Mouse (Mus musculus) ovary, postnatal 36 days (tissue): ENCODE measurements around the gene Fgfr2.

ENCODE experiments used
- DNase-seq: peaks from one replicate; pipeline ENCODE4 v3.0.0; 2022; ENCODE audit warnings: low spot score, mixed read lengths

Gene Fgfr2

DNA sequence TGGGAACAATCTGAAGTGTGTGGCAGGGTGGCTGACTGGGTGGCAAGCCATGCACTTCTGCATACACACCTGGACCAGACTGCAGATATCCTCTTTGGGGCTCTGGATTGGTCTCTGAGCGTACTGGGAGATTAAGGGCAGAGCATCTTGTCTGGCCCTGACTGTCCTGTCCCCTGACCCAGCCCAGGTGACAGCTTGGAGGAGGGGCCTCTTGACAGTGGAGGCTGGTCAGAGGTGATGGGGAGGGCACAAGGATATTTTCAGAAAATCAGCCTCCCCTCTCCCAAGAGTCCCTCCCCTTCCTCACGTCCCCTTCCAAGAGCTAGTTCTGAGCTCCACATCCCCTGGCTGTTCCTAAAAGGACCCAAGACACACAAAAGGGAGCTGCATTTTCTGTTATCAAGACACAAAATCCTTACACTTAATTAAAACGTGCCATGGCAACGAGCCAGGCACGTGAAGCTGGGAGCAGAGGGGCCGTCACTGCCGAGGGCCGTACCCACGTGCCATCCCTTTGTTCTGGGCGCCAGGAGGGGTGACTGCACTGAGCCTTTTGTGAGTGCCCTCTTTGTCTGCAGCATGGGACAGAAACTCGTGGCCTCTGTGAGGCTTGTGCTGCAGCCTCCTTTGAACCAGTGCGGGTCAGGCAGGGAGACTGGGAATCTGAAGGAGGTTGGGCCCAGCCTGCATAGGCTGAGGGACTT, 1525.2 kb downstream of the Fgfr2 start:
- no peak for DNase-seq

DNA sequence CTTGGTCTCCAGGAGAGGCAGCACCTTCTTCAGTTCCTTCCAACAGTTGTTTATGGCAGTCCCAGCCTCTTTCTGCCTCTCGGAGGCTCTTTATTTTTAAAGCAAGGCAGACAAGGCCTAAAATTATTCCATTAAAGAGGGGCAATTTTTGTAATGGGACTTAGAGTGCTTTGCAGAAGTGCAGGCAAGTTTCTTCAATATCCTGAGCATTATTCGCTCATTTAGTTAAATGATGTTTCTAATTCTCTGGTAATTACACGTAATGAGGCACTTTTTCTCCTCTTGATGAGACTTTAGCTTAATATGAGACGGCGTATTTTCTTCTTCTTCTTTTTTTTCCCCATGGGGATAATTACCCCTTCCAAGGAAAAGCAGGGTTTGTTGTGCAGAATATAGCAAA, 1537.6 kb downstream of the Fgfr2 start:
- DNase-seq: no peak

DNA sequence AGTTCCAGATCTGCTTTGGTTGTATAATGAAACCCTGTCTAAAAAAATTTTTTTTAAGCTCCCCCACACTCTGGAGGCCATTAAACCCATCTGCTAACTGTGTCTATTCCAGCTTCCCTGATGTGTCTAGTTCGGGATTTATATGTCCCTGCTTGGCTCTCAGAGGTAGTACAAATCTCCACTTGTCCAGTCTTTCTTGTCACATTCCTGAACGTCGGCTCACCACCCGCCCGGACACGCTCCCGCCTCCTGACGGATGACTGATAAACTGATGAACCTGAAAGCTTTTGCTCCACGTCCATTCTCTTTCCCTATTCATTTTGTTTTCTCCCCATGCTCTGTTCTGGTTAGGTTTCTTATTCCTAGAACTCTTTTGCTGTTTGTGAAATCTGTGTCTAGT, 1541.0 kb downstream of the Fgfr2 start:
- DNase-seq: no peak

DNA sequence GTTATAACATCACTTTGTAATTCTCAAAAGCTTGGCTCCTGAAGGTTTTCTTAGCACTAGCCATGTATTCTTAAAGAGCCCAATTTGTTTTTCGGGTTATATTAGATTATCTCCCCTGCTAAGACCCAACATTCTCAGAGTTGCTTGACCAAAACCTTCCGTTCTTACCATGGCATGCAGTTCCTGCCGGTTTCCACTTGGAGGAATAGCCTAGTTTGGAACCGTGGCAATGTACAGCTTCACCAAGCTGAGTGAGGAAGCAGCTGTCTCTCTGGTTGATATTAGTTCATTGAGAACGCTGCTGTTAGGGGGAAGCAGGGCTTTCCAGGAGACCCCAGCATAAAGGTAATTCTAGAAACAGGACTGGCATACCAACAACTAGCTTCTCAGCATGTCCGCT, 1547.9 kb downstream of the Fgfr2 start:
- DNase-seq: no peak

DNA sequence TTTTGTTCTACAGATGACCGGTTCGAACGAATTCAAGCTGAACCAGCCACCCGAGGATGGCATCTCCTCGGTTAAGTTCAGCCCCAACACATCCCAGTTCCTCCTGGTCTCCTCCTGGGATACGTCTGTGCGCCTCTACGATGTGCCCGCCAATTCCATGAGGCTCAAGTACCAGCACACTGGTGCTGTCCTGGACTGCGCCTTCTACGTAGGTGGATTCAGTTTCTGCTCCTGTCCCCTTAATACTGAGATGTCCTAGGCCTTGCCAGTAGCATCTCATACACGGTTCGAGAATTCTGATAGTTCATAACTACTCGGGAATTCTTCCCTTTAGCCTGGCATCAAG, 1562.5 kb downstream of the Fgfr2 start:
- DNase-seq: no peak

DNA sequence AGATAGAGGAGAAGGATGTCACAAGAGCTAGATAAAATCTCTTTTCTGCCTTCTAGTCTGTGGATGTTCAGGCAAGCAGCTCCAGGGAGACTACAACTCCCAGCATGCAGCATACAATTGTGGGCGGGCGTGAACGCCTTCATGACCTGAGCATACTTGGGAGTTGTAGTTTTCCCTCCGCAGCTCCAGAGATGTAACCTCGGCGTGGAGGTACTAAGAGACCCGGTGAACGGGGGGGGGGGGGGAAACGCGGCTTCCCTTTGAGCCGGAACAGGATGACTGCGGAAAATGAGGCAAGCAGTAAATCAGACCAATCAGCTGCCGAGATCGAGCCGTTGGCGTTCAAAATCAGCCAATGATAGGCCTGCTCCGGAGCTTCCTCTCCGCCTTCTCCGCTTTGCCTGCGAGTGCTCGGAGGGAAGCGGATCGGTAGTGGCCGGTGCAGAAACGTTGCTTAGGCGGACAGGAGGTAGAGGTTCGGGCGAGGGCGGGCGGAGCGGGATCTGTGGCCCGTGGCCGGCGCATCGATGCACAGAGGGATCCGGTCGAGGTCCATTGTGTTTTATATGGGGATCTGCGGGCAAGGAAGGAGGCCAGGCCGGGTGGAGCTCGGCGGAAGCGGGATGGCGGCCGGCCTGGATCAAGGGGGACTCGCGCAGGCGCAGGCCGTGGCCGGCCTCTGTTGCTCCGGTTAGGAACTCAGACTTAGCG, 1563.0 kb downstream of the Fgfr2 start, which contains the start of gene Bub3:
Bub3 (plus strand) TSS at position 237 of the 711 bp plus-strand sequence.
- peak; percentile 83 for DNase-seq

DNA sequence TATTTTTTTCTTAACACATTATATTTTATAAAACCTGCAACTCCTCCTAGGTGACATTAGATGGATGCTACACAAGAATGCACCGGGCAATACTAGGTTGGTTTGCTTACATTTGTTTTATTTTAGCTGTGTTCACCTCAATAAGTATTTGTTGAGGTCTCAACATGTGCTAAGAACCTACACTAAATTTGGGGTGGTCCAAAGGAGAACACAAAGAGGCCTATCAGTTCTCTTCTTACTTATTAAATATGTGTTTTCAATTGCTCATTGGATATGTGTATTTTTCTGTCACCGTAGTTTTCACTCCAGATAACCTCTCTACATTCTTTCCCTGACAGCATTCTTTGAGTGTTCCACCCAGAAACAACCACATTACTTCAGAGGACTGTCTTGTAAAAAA, 1565.4 kb downstream of the Fgfr2 start:
- DNase-seq: no peak

DNA sequence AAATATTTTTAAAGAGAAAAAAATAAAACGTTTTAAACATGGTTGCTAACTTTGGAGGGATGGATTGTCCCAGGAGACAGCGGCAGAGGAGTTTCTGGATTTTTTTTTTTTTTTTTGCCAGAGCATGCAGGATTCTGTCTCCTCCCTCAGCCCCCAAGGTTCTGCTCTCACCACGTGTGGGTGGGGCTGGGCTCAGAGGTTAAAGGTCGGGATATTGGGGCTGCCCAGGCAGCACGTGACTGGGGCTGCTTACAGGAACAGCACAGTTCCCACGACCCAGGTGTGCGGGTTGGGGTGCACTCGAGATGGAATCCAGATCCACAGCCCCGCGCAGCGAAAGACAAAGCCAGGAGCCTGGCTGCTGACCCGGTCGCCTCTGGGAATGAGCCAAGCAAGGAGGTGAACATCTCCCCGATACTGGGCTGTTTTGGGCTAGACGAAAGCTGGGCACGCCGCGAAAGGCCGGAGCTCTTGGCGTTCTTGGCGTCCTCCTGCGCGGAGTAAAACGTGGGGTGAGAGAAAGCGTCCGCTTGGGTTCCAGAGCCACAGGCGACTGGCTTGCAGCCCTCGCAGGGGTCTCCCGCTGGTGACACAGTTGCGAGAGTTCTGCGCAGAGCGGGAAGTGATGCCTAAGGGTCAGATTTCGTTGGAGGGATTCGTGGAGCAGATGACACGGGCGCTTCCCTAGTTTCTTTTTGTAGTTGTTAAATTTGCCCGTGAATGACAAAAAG, 1566.4 kb downstream of the Fgfr2 start:
- DNase-seq: peak; percentile 26

DNA sequence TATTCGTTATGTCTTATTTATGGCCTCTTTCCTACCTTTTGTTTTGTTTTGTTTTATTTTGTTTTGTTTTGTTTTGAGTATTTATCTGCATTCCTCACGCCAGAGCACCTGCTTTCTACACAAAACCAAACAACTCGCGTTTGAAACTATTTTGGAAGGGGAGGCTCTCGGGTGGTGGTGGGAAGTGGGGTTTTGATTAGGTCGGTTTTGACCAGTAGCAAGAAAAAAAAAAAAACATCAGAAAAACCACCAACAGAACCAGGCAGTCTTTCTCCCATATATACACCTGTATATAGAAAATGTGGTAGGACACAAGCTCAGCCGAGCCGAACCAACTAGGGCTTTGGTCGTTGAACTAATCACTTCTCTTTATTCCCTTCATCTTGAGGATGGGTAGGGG, 1567.0 kb downstream of the Fgfr2 start:
- no peak for DNase-seq

DNA sequence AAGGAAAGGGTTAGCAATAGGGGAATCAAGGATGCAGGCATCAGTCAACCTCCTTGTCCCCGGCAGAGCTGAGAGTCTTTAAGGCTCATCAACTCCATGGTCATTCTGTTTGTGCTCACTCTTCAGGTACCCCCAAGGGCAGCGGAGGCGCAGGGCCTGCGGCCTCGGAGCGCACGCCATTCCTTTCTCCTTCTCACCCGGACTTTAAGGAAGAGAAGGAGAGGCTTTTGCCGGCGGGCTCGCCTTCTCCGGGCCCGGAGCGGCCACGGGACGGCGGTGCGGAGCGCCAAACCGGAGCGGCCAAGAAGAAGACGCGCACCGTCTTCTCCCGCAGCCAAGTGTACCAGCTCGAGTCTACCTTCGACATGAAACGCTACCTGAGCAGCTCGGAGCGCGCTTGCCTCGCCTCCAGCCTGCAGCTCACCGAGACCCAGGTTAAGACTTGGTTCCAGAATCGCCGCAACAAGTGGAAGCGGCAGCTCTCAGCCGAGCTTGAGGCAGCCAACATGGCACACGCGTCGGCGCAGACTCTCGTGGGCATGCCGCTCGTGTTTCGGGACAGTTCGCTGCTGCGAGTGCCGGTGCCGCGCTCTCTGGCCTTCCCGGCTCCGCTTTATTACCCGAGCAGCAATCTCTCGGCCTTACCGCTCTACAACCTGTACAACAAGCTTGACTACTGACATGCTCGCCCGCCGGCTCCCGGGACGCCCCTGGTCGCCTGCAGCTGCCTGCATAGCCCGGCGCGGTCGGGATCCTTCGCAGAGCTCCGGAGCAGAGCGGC, 1567.7 kb downstream of the Fgfr2 start:
- DNase-seq: peak; percentile 30

DNA sequence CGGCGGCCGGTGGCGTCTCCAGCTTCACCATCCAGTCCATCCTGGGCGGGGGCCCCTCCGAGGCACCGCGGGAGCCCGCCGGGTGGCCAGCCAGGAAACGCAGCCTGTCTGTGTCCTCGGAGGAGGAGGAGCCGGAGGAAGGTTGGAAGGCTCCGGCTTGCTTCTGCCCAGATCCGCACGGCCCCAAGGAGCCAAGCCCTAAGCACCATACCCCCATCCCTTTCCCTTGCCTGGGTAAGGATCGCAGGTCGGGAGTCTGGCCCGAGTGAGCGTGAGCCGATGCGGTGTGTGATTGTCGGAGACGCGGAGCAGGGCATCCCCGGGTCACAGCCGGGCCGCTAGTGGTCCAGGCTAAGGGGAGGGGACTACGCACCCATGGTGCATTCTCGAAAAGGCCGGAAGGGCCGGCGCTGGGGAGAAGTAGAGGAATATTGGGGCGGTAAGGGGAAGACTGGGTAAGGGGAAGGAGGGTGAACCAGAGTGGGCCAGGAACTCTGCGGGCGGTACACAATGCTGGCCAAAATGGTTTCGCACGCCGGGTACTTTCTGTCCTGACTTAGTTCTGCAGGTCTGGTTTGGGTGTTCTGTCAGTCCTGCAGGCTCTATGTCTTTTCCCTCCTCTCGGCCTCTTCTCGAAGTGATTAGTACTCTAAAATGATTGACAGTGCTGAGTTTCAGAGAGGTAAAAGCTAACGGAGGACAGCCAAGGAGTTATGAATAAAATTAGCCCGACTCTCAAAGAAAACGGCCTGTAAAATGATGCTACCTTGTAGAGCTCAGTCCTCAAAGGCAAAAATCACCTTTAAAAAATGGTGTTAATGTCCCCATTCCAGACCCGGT, 1568.6 kb downstream of the Fgfr2 start:
- DNase-seq: no peak

DNA sequence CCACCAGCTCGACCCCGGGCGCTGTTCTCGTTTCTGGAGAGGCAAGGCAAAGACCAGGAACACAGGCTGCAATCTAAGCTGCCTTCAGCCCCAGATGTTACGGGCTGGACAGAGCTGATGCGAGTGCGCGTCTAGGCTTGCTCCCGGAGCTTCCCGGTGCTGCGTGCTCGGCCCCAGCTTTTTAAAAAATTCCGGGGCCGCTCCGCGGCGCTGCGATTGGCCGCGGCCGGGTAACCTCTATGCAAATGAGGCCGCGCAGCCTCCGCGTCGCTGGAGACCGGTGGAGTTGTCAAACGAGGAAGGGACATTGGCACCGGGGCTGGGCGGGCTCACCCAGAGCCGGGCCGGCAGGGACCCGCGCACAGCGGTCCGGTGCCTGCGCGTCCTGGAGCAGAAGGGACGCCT, 1569.4 kb downstream of the Fgfr2 start:
- DNase-seq: peak; percentile 37

DNA sequence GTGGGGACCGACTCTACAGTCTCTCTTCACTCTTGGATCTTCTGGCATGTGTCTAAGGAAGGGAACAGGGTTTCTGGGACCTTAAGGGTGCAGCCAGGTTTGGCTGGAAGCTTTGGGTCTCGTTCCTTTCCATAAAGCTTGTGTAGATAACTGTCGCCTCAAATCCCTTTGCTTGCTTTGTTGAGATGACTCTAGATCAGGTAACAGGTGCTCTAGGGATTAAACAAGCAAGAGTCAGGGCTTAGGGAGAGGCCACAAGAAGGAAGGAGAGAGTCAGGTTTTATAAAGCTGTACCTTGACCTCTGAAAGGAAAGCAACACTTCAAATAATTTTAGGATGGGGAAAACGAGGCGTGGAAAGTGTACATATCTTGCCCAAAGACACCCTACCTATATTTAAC, 1570.4 kb downstream of the Fgfr2 start:
- no peak for DNase-seq

DNA sequence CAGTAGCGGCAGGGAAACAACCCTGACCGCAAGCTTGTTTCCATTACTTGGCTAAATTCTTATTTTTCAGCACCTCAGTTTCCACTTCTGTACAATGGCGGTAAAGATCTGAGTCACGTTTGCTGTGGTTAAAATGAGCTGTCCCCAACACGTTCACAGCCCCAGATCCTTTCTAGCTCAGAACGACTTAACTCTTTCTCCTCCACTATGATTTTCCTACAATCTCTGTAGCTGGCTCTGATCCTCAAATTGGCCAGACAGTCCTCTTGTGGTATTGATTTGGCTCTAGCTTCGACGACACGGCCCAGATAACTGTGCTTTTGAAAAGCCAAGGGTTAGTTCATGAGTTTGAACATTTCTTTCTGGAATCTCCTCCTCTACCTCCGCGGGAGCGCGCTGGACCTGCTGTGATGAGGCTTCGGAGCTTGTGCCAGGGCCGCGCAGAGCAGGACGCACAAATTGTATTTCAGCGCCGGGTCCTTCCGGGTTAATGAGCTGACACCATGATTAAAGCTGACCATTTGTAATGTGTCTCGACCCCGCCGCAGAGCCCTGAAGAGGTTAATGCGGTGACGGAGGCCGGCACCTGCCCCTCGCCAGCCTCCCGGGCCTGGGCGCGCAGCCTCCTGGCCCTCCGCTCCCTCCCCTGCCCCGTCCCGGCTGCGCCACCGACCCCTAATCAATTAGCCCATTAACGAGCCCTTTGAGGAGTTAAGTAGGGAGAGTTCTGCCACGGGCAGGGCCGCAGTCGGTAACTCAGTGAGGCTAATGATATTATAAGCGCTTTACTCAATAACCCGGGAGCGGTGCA, 1571.0 kb downstream of the Fgfr2 start:
- DNase-seq: no peak

DNA sequence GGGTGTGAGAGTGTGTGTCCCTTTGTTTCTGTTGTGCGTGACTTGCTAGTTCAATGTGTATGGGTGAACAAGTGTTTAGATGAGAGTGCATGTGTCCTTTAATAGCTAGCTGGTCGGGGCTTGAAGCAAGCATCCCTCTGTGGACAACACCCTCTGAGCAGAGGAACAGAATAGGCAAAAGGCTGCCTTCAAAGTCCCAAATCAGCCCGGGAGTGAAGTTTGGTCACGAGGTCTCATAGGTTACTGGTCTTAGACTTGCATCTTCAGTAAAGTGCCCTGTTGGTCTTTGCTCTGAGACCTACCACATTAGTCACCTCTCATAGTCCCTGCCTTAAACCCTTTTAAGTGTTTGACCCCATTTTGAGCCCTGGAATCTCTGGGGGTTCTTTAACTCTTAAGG, 1571.7 kb downstream of the Fgfr2 start:
- no peak for DNase-seq

DNA sequence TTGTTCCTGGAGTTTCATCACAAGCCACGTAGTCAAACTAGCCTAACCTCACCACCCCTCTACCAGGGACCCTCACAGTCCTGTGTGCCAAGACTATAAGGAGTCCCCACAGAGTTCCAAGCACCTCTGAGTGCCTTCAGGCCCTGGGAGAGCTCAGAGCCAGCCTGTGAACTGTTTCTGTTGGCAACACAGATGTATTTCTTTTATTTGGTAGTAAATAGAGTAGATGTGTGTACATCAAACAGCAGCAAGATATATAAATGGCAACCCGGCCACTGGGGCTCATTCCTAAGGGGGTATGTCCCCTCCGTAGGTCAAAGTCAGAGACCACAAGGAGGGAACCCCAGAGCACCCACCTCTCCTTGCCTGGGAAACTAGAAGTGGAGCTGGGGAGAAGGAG, 1574.7 kb downstream of the Fgfr2 start, which contains the start of gene Hmx2:
Hmx2 (plus strand) TSS at position 301 of the 400 bp plus-strand sequence.
- DNase-seq: no peak

DNA sequence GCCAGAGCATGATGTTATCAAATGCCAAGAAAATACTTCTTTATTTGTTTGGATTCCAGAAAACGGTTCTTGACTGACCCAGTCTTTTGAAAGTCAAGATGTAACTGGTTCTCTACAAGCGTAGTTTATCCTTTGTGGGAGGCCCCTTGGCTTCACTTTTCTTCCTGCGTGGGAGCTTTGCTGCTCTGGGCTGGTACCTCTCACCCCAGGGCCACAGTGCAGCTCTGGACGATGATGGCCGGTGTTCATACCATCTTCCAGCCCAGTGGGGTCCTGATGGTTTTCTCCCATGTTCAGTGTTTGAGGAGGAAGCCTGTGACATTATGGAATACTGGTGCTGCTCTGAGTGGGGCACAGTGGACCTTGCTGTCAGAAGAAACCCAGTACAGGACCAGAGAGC, 1575.7 kb downstream of the Fgfr2 start:
- DNase-seq: no peak

DNA sequence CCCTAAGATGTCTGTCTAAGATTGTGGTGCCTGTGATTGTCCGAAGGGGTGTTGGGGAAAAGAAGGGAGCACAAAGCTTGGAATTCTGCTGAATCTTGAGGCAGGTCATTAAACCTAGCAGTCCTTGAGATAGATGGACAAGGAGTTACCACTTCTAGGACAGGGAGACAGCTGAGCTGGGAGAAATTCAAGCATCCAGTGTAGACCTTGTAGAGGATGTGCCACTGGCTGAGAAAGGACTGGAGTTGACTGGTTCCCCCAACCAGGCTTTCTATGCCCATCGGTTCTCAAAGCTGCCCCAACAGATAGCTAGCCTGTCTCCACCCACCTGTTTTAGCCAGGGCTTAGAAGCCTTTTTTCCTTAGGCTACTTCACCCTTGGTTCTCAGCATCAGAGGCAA, 1576.7 kb downstream of the Fgfr2 start:
- DNase-seq: no peak

DNA sequence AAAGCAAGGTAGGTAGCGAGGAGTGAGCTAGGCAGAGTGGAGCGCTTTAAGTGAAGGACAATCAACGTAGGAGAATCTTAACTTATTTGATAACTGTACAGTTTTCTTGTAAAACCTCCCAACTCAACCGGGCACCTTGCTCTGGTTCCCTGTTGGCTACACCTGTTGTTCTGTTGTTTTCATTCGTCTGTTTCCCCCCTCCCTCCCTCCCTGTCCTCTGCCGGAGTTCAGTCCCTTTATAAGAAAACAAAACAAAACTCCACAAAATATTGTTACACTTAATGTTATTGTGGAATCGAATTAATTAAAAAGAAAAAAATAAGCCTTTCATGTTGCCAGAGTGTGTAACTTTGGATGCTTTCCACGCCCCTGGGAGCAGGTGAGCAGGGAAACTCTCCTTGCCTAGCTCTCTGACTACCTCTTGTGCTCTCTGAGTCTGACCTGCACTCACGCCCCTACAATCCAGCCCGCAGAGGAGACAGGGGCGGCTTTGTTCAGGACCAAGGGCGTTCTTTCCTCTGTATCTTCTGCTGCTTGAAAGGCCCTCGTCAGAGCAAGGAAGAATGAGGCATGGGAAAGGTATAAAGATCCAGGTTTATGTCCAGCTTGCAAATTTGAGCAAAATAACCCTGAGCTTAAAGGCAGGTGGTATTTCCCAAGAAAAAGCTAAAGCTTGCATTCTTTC, 1577.3 kb downstream of the Fgfr2 start:
- DNase-seq: no peak

DNA sequence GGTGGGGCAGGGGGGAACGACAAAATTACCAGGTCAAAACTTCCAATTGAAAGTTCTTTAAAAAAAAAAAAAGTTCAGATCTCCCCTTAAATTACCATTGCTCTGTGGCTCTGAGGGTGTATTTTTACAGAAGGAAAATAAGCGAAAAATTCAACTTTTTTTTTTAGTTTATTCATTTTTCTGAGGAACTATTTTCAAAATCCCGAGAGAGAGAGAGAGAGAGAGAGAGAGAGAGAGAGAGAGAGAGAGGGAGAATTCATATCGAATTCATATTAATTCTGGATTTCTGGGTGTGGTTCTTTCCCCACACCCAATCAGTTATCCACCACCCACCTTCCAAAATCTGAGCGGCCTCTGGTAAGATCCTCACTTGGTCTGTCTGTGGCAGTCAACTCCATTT, 1578.3 kb downstream of the Fgfr2 start:
- DNase-seq: no peak
